Mouse (Mus musculus) mature B cell (primary cell): Measurements from ENCODE around the gene Ephb1.

Experiments used
- in situ Hi-C: fragments of 300-500 bp; cut with MboI; formaldehyde crosslinking; loops from 2 replicates; pipeline ENCODE4 v1.14.3; 2019

Gene Ephb1

DNA sequence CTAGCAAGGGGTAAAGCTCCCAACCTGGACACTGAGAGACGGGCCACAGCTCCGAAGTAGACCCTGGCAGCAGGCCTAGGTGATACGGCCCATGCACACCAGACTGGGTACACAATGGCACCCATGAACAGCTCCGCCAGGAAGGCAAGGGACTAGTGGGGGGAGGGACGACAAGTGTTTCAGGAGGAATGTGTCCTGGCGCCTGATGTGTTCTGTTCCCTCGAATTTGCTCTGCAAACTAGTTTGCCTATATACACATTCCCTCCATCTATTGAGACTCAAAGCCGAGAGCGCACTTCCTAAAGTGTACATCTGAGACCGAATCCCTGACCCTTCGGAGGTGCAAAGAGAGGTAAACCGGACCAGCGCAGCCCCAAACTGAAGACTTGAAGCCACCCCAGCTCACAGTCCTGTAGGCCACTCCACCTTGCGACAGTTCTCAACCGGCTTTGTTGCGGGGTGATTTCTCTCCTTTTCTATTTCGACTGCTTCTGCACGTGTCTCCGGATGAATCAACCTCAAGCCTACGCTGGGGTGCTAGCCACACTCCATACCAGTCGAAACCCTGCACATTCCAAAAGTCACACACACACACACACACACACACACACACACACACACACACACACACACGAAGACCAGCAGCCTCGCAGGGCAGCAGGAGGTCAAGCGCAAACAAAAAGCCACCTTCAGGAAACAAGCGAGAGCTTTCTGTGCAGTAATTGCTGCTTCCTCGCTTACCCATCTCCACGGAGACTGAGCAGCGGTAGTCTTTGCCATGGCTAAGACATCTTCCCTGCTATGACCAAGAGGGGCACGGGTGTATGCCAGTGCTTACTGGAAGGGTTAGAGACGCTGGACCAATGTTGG, 2.1 kb downstream of the Ephb1 start:
- in situ Hi-C loops, result no loop called here

DNA sequence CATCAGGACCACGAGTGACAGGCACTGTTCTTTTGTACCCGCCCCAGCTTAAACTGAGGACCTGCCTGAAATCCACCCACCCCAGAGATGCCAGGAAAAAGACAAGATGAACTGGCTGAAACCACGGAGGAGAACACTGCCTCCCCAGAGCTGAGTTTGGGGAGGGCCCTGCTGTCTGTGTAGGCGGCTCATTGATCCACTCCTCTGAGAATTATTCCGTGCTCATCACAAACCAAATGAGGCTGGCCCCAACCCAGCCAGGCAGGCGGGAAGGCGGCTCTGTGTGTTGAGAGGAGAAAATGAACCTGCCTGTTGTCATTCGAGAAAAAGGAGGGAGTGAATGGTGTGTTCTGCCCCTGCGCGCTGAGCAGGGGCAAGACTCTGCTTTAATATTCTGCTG, 2.8 kb downstream of the Ephb1 start:
- in situ Hi-C loops, result no loop called here

DNA sequence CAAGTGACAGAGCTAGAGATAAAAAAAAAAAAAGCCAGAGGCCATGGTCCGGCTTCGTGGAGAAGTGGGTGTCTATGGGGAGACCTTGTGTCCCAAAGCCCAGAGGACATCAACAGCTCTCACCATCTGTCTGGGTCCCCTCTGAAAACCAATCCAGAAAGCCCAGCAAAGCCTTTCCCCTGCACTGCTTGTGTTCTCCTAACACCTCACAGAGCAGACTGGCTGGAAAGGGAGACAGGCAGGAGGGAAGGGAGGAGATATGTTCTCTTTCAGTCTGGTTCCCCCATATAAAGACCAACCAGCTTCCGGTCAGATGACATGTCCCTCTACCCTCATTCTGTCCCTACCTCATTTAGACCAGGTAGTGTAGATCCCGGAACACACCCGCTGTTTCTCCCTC, 3.3 kb downstream of the Ephb1 start:
- in situ Hi-C loops, result no loop called here

DNA sequence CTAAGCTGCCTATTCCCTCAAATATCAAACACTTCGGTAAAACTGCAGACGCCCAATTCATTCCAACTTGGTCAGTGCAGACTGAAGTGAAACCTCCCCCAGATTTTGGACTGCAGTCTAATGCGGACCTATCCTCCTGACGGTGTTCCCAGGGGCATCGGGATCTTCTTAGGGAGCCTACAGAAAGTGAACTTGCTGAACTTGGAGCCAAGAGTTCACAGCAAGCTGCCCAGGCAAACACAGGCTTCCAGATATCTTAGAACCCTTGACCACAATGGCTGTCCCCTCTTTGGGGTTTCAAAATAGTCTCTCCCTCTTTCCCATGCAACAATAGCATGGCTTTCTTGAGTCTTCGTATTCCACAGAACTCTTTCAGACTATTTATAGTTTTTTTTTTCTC, 3.8 kb downstream of the Ephb1 start:
- in situ Hi-C loops, result no loop called here

DNA sequence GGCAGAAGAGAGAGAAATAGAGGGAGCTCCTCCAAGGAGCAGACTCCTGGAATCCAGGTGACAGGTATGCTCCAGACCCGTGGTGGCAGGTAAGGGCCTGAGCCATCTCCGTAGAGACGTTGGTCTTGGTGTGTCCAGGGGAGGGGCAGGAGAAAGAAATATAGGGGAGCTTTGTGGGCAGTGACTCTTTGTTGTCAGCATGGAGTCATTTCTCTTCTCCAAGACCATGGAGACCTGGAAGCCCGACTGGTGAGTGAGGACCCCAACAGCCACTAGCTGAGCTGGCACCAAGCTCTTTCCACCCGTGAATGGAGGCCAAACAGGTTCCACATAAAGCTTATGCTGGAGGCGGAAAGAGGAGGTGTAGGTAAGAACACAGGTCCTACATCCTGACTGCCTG, 4.4 kb downstream of the Ephb1 start:
- in situ Hi-C loops, result no loop called here

DNA sequence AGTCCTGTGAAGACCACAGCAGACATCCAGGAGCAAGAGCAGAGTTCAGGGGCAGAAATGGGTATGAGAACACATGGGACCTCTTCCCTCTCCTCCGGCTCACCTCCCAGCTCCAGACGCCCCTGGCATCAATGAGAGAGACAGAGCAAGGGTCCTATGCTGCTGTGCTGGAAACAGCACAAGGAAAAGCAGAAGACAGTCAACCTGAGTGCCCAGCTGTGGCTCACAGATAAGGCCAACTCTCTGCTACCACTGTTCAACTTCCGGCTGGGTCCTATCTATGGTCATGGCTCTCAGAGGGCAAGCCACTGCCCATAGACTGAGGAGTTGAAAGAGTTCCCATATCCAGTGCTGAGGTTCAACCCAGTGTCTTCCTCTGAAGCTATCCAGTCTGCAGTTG, 7.7 kb downstream of the Ephb1 start:
- in situ Hi-C loops, result no loop called here

DNA sequence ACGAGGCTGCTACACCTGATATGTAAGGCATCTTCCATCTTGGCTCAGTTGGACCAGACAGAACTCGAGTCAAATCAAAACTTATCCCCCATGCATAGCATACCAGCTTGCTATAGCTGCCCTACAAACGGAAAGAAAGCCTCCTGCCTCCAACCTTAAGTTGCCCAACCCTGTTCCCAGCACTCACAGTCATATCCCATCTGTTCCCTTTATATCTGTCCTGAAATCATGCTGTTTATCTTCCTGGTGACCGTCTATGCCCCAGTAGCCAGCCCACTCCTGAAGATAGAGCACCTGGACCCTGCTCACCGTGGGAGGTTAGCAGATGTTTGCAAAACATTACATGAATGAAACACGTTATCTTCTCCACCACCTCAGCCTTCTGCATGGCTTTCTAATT, 9.0 kb downstream of the Ephb1 start:
- in situ Hi-C loops, result no loop called here

DNA sequence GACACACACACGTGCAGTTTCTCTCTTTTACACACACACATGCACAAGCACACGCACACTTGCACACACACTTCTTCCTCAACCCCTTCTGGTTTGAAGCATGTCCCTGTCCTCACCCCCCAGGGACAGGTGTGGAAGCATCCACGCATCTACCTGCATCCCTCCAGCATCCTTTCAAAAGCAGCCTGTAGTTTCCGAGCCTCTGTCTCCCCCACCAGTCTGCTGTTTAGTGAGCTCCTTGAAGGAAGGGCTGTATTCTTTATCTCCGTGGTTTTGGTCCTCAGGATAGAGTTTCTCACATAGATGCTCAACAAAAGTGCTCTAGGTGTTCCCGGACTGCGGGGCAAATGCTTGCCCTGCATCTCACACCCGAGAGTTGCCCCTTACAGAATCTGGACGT, 9.4 kb downstream of the Ephb1 start:
- in situ Hi-C loops, result no loop called here

DNA sequence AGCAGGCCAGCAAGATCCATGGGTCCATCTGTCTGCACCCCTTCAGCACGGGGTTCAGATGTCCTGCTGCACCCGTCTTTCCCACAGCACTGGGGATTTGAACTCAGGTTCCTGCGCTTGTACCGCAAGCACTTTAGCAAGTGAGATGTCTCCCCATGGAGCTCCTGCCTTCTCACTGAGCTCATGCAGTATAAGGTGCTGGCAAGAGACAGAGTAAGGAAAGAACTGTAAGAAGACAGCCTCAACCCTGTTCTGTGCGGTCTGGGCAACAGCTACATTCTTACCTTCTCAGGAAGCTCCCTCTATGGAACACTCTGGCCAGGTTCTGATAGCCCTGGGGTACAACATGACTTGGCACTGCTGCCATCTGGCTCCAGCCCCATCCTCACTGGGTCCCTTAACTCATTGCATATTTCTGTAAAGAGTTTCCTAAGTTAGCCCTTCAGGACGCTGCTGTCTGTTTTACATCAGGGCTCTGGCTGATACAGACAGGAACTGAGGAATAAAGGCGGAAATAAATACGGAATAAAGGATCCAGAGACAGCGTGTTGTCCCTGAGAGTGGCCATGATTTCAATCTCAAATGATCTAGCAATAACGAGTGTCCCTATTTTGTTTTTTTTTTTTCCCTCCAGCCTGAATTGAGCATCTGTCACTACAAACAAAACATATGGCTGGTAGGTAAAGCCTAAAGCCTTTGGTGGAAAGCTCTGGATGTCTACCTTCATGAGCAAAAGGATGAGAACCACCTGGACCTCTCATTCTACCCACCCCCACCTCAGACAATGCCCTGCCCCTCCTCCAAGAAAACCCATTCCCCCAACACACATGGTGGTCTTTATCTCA, 10.2 kb downstream of the Ephb1 start:
- in situ Hi-C loops, result no loop called here

DNA sequence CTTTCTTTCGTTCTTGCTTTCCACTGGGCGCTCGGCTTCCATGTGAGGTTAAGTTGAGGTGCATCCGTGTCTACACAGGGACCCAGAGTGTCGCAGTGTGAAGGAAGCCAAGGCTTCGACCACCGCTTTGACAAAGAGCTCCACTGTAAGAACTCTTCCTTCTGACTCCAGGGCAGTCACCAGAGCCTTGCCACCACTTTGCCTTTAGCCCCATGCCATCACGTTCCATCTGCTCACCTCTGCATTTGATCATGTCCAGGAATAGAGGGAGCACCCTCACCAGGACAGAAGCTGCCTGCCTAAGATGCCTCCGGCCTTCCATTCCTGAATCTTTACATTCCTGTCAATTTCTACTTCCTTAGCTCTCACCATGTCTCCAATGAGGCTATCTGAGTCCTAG, 11.4 kb downstream of the Ephb1 start:
- in situ Hi-C loops, result no loop called here

DNA sequence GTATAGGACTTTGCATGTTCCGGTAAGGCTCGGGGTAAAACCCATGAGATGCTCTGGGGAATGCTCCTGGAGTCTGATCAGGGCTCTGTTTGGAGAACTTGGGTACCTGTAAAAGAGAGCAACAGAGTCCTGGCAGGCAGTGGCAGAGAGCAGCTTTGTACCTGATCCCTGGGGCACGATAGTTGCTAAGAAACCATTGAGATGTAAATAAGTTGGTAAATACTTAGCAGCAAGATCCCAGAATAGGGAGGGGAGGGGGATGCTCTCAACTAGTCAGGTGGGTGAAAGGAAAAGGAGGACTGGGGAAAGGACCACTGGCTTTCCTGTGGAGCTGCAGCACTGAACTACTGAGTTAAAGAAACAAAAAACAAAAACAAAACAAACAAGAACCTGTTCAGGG, 12.5 kb downstream of the Ephb1 start:
- in situ Hi-C loops, result no loop called here

DNA sequence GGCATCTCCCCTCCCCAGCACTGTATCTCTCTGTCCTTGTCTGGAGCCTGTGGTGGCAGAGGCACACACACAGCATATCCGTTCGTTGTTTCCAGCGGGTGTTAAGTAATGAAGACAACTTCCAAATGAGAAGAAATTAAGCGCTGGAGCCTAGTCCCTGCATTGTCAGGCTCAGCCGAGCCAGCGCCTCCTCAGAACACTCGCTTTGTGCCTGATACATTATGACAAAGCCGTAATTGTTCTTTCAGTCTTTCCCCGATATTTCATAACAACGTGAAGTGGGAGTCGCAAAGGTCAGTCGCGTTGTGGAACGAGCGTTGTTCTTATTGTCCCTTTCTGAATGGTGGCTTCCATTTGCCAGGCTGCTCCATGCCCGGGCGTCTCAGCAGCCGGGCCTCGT, 13.7 kb downstream of the Ephb1 start:
- in situ Hi-C loops, result no loop called here

DNA sequence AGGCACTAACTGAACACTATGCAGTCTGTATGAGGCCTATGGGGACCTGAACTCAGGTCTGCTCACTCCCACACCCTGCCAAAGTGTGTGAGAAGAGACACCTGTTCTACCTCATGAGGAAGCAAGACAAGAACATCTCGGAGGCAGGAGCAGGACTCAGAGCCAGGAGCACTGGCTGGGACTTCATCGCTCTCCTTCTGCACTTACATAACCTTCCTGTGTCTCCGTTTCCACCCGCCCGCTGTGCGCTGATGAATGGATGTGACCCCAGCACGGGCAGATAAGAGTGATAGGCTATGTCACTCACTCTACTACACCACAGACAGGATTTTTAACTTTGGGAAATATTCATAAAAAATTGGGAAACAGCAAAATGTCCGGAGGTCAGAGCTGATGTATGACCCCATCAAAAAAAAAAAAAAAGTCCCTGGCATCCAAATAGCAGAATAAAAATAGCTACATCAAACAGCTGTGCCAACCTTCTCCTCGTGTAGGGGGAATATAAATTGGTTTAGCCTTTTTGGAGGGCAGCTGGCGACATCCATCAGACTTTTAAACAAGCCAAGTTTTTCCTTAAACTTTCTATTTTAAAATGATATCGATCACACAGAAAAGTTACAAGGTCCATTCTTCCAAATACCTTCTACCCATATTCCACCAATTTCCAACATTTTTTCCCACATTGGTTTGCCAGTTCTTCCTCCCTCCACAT, 18.8 kb downstream of the Ephb1 start:
- in situ Hi-C loops, result no loop called here

DNA sequence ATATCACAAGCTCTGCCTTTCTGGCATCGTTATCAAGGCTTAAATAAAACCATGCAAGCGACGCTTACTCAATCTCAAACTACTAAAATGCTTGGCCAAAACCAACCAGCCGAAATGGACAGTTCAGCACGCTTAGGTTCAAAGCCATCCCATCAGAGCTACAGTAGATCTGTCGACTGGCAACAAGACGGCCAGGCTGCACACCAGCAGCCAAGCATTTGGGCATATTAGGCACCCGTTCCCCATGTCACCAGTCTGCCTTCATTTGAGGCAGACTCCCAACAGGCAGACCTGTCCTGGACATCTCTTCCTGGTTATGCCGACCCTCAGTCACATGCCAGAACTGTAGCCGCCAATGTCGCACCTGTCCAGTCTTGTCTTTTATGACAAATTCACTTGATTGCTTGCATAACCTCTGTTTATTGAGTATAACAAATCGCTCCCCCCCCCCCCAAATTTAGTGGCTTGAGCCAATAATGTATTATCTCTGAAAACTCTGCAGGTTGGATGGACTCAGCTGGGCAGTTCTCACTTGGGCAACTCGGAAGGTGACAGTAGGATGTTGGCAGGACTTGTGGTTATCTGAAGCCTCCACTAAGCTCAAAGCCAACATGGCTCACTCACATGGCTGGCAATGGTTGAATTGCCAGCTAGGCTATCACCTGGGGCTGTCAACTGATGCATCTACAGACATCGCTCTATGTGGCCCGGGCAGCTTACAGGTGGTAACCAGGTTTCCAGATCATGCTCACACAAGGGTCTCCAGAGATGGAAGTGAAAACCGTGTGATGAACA, 24.0 kb downstream of the Ephb1 start:
- in situ Hi-C loops, result no loop called here

DNA sequence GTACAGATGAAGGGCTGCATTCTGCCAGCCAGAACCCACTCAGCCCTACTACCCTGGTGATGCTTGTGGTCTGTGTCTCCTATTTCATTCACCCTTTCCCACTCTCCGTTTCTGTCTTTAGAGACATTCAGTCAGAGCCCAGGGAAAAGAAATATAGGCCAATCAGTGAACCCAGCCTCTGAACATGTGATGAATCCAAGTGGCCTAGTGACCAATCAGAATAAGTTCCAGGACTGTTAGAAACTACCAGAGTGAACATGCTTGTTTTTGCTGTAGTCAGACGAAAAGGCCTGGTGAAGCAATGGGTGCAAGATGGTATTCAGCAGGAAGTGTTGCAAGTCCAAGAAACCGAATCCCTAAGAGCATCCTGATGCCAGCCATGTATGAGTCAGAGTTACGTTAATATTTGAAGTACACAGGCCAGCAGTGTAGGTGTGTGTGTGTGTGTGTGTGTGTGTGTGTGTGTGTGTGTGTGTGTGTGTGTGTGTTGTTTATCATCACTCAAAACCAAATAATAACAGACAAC, 26.8 kb downstream of the Ephb1 start:
- in situ Hi-C loops, result no loop called here

DNA sequence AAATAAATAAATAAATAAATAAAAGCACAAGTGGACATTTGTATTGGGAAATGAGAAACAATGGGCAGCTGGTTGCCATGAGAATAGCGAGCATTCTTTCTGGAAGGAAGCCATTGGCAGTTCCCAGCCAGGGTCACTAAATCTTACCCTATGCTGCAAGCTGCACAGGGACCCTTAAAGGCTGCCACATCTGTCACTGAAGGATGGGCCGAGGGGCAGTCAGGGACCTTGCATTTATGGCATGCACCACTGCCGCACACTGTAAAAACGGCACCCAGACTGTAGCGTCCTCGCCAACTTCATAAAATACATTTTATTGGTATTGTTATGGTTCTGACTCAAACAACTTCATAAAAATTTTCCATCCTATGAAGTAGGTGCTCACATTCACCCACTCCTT, 39.1 kb downstream of the Ephb1 start:
- in situ Hi-C loops, result no loop called here

DNA sequence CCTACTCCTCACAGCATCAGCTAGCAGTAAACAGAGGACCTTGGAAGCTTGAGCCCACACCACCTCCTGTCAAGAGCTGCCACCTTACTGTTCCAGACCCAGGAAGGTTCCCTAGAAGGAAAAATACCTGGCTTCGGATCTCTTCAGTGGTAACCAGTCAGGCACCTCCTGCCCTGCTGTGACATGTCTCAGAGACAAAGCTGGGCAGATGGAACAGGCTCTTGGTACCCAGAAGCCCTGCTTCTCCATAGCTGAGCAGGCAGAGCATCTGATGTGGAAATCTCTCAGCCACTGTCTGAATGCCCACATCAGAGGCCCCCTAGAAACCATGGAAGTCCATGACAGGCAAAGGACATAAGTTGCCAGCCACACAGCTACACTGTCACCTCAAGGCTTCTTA, 39.7 kb downstream of the Ephb1 start:
- in situ Hi-C loops, result no loop called here

DNA sequence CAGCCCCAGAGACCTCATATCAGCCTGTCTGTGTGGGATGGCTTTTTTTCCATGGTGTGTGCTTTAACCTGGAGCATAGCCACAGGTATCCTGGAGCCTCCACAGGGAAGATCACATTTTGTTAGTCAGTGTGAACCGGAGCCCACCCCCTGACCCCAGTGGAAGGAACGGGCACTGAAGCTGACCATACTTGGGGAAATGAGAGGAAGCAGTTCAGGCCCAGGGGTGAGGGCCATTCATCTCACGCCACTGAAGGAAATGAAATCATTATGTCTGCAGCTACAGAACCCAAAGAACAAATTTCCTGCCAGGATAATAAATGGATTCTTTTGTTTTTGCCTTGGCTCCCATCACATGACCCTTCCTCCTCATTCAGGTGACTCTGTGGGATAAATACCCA, 44.1 kb downstream of the Ephb1 start:
- in situ Hi-C loops, result no loop called here

DNA sequence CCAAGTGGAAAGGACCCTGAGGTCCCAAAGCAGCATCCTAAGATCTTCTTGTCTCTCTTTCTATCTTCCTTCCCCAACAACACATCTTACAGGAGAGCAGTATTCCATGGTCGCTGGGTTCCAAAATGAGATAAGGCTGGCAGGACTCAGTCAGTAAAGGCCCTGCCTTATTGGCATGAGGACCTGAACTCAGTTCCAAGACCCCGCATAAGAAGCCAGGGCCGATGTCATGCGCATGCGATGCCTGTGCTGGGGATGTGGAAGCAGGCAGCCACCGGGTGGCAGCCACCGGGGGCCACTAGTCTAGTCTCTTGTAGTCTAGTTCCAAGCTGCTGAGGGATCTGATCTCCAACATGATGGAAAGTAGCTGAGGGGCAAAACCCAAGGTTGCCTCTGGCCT, 45.2 kb downstream of the Ephb1 start:
- in situ Hi-C loops, result no loop called here

DNA sequence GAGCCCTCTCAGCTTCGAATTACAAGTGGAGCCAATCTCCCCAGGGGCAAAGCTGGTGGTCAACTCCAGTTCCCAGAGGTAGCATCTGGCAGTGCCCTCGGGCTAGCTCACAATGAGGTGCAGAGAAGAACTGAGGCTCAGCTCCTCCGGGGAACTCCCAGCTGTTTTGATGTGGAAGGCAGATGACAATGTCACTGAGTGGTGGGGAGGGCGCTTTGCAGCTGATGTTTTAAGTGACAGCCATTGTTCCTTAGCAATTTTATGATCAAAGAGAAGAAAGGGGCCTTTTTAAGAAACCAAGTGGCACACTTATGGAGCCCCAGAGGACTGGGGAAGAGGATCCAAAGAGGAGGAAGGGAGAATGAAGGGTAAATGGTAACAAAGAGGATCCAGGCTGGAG, 46.8 kb downstream of the Ephb1 start:
- in situ Hi-C loops, result no loop called here

DNA sequence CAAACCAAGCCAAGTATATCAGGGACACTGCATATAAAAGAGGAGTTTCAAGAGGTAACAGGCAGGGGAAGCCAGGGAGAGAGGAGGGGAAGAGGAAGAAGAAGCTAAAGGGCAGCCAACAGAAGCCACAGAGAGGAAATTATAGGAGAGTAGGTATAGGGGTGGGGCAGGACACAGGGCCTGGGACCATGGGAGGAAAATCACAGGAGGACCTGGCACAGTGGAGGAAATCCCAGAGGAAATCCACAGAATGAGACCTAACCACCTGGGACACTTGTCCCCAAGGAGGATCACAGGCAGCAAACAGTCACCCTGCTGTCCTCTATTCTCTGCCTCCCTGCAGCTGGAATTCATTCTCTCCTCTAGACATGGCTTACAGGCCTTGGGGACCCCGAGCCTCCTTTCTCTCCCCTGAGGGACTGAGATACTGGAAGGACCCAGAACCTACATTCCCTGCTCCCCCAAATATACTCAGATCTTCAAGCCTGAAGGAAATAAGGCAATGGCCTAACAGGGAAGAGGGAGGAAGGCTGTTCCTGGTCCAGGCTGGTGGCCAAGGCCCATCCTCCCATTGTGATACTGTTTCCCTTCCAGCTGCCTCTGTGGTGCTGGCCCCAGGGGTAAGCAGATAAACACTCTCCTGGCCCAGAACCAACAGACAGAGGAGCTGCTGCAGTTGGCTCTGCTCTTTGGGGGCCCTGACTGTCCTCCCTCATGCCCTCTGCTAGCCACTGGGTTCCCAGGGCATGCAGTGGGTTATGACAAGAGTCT, 47.7 kb downstream of the Ephb1 start:
- in situ Hi-C loops, result no loop called here
